Mouse (Mus musculus) thymus, postnatal 25 days (tissue): ENCODE results near the gene Trib2.

Experiments used
- DNase-seq: peaks from one replicate; pipeline ENCODE4 v3.0.0; 2022

The Trib2 gene

GRCm38 (mm10) chr12:15760684-15761083 lies 56.0 kb downstream of the Trib2 start:
- DNase-seq: no peak

GRCm38 (mm10) chr12:15758866-15759265 lies 57.9 kb downstream of the Trib2 start:
- DNase-seq: no peak

- no peak for DNase-seq
Measured at GRCm38 (mm10) chr12:15757351-15757750, 59.4 kb downstream of the Trib2 start.

- no peak for DNase-seq
Measured at GRCm38 (mm10) chr12:15755030-15755690, 61.6 kb downstream of the Trib2 start.

GRCm38 (mm10) chr12:15754602-15755001 lies 62.1 kb downstream of the Trib2 start:
- DNase-seq: no peak

- no peak for DNase-seq
Measured at GRCm38 (mm10) chr12:15749646-15750195, 67.0 kb downstream of the Trib2 start.

GRCm38 (mm10) chr12:15745752-15746151 lies 71.0 kb downstream of the Trib2 start:
- no peak for DNase-seq
